Mouse (Mus musculus) neural tube, embryonic 11.5 days (tissue): ENCODE data around the gene Stard13. TPM values are rescaled to one million over a fixed set of nuclear protein-coding genes. Genes with fewer than 3 reads are reported as not detected.

Source experiments
- ATAC-seq: fragments of 200-750 bp; cut with Nextera tagmentation; 2 replicates; pipeline ENCODE4 v1.8.0; 2017; ENCODE audit warnings: moderate number of reproducible peaks, mild to moderate bottlenecking, moderate TSS enrichment, moderate library complexity; ENCODE audit not compliant: insufficient read depth, low FRiP score, low TSS enrichment
- DNase-seq: peaks from one replicate; pipeline ENCODE4 v3.0.0-alpha.2; 2015; ENCODE audit warnings: low spot score
- H3K27ac ChIP-seq: fragments of 300-500 bp; sonication (generic); 2 replicates; pipeline ENCODE4 v1.5.1; 2014; ENCODE audit warnings: low read depth, mild to moderate bottlenecking, low read length
- H3K27me3 ChIP-seq: fragments of 300-500 bp; sonication (generic); 2 replicates; pipeline ENCODE4 v1.6.1; 2014; ENCODE audit warnings: mild to moderate bottlenecking, low read length, mixed read lengths; ENCODE audit not compliant: control insufficient read depth, insufficient read depth
- H3K36me3 ChIP-seq: fragments of 300-500 bp; sonication (generic); 2 replicates; pipeline ENCODE4 v1.6.1; 2014; ENCODE audit warnings: mild to moderate bottlenecking, low read length, moderate library complexity, mixed read lengths; ENCODE audit not compliant: control insufficient read depth, insufficient read depth
- H3K4me1 ChIP-seq: fragments of 300-500 bp; sonication (generic); 2 replicates; pipeline ENCODE4 v1.6.1; 2014; ENCODE audit warnings: low read length, mixed read lengths; ENCODE audit not compliant: control insufficient read depth, insufficient read depth
- H3K4me2 ChIP-seq: fragments of 300-500 bp; sonication (generic); 2 replicates; pipeline ENCODE4 v1.6.1; 2014; ENCODE audit warnings: low read depth, mild to moderate bottlenecking, moderate library complexity
- H3K4me3 ChIP-seq: fragments of 300-500 bp; sonication (generic); 2 replicates; pipeline ENCODE4 v1.5.1; 2014; ENCODE audit warnings: low read depth, low read length
- H3K9ac ChIP-seq: fragments of 300-500 bp; sonication (generic); 2 replicates; pipeline ENCODE4 v1.6.1; 2014; ENCODE audit warnings: mild to moderate bottlenecking, low read length
- H3K9me3 ChIP-seq: fragments of 300-500 bp; sonication (generic); 2 replicates; pipeline ENCODE4 v1.6.1; 2016; ENCODE audit warnings: low read length; ENCODE audit not compliant: control insufficient read depth
- WGBS: fragments of 180-500 bp; shearing (Covaris S2); extraction: QIAGEN DNeasy Blood & Tissue Kit; methylation state at CpG from one replicate; pipeline ENCODE4 v1.1.7; 2014; 5-methylcytosine and 5-hydroxymethylcytosine counted together
- polyA plus RNA-seq: library from polyadenylated mRNA; unstranded; fragments of >200 nt; fragmentation: Nextera tagmentation; extraction: Ambion mirVana; gene quantifications from 2 replicates; pipeline ENCODE4 v1.2.1, GENCODE M21; 2014

The Stard13 gene
- polyA plus RNA-seq, 1 experiment from 2014 or later = 7.5 TPM

GRCm38 (mm10) chr5:151116192-151116887, 117.3 kb downstream of the Stard13 start:
- WGBS = 88% methylated on average over 5 of the region's 5 CpGs
- no peaks in the 10 kb centered on the region for H3K36me3 ChIP-seq
- DNase-seq = no peak
- H3K4me2 ChIP-seq = no peak overlapping the region
- H3K9me3 ChIP-seq = no peaks in the 10 kb centered on the region
- H3K4me1 ChIP-seq = no peaks in the 10 kb centered on the region
- H3K27ac ChIP-seq = no peak overlapping the region
- H3K27me3 ChIP-seq = no peaks in the 10 kb centered on the region
- ATAC-seq = no peak
- H3K9ac ChIP-seq = no peak overlapping the region
- no peak overlapping the region for H3K4me3 ChIP-seq

DNA sequence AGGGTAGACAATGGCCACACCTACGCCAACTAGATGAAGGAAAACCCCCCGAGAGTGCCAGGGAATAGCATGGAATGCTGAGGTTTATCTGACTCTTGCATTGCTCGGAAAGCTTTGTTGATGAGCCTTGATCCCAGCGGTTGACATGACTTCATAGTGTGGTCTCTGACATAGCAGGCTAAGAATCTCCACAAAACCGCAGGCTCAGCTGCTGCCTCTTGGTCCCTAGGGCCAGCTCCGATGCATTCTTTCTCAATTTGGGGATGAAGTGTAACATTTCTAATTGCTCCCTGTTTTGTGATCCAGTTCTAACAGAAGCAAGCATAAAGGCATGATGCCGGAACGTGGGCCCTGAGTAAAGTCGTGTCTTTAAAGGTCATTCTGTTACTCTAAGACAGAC, 120.9 kb downstream of the Stard13 start:
- DNase-seq (no peak), ATAC-seq (no peak)
- no peaks in the 10 kb centered on the region for H3K36me3 ChIP-seq
- no peak overlapping the region for H3K4me2 ChIP-seq
- H3K27me3 ChIP-seq = no peaks in the 10 kb centered on the region
- no peak overlapping the region for H3K4me3 ChIP-seq
- H3K4me1 ChIP-seq = no peaks in the 10 kb centered on the region; the same call in 1 of the 2 replicates
- no peaks in the 10 kb centered on the region for H3K9me3 ChIP-seq
- WGBS = 89% methylated on average over 9 of the region's 9 CpGs
- H3K27ac ChIP-seq = no peak overlapping the region
- H3K9ac ChIP-seq = no peak overlapping the region

DNA sequence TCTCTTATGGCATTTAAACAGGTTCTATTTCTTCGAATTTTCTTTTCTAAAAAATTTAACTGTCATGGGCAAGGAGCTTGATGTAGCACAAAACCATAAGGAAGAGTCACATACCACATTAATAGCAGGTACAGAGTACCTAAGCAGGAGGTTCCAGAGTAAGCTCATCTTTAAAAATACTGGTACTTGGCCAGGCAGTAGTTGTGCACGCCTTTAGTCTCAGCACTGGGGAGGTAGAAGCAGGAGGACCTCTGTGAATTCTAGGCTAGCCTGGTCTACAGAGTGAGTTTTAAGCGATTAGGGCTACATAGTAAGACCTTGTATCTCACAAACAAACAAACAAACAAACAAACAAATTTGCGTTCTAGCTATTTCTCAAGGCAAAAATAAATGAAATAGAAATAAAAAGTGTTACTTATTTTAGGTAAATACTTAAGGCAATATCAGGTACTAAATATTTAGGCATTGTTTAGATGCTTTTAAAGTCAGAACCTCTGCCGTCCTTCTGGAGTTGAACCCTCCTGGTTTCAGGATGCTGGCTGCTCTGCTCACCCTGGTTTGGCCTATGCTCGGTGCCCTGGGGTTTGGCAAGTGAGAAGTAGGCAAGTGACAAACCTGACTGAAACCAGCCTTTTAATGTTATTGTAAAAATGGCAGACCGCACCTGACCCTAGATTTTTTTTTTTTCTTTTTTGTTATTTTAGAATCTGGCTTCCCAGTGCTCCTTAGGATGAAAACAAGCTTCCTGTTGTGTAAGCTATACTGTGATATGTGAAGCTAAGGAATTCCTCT, 122.4 kb downstream of the Stard13 start:
- Histone ChIP-seq H3K27ac (no peak overlapping the region), H3K4me2 (no peak overlapping the region), H3K36me3 (no peaks in the 10 kb centered on the region), H3K9ac (no peak overlapping the region), H3K9me3 (no peaks in the 10 kb centered on the region), H3K4me1 (no peaks in the 10 kb centered on the region; the same call in none of the 2 replicates), H3K27me3 (no peaks in the 10 kb centered on the region), H3K4me3 (no peak overlapping the region)
- ATAC-seq (no peak), DNase-seq (no peak)
- 89% methylated on average over 7 of the region's 7 CpGs for WGBS

DNA sequence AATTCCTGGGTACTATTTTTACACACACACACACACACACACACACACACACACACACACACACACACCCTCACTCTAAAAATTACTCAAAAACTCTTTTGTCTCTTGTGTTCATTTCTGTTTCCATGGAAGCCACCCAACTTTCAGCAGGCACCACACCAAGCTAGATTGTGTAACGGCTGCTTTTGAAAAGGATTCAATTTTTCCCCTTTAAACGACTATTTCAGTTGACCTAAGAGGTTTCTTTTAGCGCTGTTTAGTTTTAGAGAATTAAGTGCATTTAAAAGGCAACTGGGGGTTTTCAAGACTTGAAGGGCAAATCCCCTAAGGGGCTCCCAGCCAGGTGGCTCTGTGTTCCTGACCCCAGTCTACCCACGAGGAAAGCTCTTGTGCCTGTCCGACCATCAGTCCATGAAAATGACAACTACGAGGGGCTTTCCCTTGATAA, 123.2 kb downstream of the Stard13 start:
- H3K4me1 ChIP-seq = no peaks in the 10 kb centered on the region; the same call in none of the 2 replicates
- no peak overlapping the region for H3K9ac ChIP-seq
- H3K27ac ChIP-seq = no peak overlapping the region
- ATAC-seq (no peak), DNase-seq (no peak)
- no peaks in the 10 kb centered on the region for H3K36me3 ChIP-seq
- H3K9me3 ChIP-seq = no peaks in the 10 kb centered on the region
- no peak overlapping the region for H3K4me2 ChIP-seq
- H3K4me3 ChIP-seq = no peak overlapping the region
- 72% methylated on average over 6 of the region's 6 CpGs for WGBS
- no peaks in the 10 kb centered on the region for H3K27me3 ChIP-seq

DNA sequence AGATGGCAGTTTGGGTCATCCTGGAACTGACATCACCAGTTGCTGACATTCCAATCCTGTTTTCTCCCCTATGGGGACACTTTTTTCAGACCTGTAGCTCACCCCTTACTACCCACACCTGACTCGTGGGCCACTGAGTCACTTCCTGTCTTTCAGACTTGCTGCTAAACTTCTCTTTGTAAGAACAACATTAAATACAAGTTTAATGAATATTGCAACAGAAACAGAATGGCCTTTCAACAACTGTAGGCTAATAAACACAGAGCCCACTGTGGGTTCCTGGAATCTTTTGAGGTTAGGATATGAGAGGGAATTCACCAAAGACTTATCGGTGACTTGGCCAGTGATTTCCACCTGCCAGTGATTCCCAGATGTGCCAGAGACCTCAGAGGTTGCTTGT, 123.8 kb downstream of the Stard13 start:
- Histone ChIP-seq H3K4me2 (no peak overlapping the region), H3K4me3 (no peak overlapping the region), H3K36me3 (no peaks in the 10 kb centered on the region), H3K27ac (no peak overlapping the region), H3K9ac (no peak overlapping the region), H3K9me3 (no peaks in the 10 kb centered on the region), H3K4me1 (no peaks in the 10 kb centered on the region; the same call in none of the 2 replicates), H3K27me3 (no peaks in the 10 kb centered on the region)
- ATAC-seq (no peak), DNase-seq (no peak)
- 75% methylated on average over 2 of the region's 2 CpGs for WGBS

DNA sequence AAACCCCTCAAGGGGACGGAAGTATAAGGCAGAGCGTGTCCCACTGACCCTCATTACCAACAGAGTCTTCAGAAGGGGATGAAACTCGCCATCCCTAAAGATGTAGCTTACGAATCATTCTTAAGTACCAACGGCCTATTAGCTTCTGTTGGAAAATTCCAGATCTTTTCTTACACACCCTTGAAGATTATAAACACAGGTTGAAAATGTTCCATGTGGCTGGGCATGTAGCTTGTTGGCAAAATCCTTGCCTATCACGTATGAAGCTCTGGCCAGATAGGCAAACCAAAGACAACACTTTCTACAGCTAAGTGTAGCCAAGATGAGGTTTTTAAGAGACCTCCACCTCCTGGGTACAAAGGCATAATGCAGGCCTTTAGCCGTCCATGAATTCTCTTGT, 124.7 kb downstream of the Stard13 start:
- DNase-seq (no peak), ATAC-seq (no peak)
- 83% methylated on average over 7 of the region's 7 CpGs for WGBS
- no peak overlapping the region for H3K4me2 ChIP-seq
- no peaks in the 10 kb centered on the region; the same call in none of the 2 replicates for H3K4me1 ChIP-seq
- H3K9me3 ChIP-seq = no peaks in the 10 kb centered on the region
- no peaks in the 10 kb centered on the region for H3K27me3 ChIP-seq
- no peak overlapping the region for H3K27ac ChIP-seq
- H3K9ac ChIP-seq = no peak overlapping the region
- H3K36me3 ChIP-seq = no peaks in the 10 kb centered on the region
- H3K4me3 ChIP-seq = no peak overlapping the region

DNA sequence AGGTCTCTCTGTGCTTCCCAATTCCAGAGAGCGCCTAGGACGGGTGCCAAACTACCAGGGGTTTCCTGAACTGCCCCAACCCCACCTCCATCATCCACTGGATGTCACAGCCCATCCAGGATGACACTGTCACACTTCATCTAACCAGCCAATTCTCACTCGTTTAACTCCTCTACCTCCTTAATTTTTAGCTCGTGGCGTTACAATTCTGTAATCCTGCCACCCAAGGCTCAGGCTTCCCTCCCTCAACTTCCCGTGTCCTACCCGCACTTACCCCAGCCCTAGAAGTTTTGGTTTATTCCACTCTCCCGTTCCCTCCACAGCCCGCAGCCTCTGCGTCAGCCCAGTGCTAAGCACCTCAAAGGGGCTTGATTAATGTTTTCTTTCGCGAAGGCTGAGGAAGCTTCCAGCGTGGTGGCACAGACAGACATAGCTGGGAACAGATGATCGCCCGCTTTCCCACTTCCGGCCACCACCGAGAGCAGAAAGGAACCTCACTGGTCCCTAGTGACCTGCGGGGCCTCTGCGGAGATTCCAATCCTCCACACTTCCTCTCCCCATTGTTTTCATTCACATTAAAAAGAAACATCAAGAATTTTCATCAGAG, 125.2 kb downstream of the Stard13 start:
- Histone ChIP-seq H3K4me1 (no peaks in the 10 kb centered on the region; the same call in none of the 2 replicates), H3K9ac (no peak overlapping the region), H3K27me3 (no peaks in the 10 kb centered on the region), H3K27ac (no peak overlapping the region), H3K36me3 (no peaks in the 10 kb centered on the region), H3K4me2 (no peak overlapping the region), H3K4me3 (no peak overlapping the region), H3K9me3 (no peaks in the 10 kb centered on the region)
- WGBS = 54% methylated on average over 19 of the region's 19 CpGs
- no peak for ATAC-seq
- DNase-seq = no peak

DNA sequence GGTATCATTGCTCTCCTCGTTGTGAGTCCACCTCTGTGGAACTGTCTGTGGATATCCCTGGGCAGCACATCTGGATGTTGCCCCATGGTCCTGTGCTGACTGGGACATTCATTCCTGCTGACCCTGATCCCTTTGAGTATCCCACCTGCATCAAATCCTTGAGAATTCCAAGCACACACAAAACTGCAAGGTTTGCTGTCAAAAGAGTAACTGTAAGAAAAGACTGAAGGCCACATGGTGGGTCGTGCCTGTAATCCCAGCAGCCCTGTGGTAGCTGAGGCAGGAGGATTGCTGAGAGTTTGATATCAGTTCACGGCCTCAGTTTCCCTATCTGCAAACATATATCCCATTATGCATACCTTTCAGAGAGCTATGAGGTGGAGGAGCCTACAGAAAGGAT, 126.8 kb downstream of the Stard13 start:
- H3K4me2 ChIP-seq = no peak overlapping the region
- H3K36me3 ChIP-seq = no peaks in the 10 kb centered on the region
- H3K27me3 ChIP-seq = no peaks in the 10 kb centered on the region
- no peaks in the 10 kb centered on the region; the same call in none of the 2 replicates for H3K4me1 ChIP-seq
- H3K9ac ChIP-seq = no peak overlapping the region
- DNase-seq (no peak), ATAC-seq (no peak)
- no peak overlapping the region for H3K27ac ChIP-seq
- H3K9me3 ChIP-seq = no peaks in the 10 kb centered on the region
- WGBS = 90% methylated on average over 3 of the region's 3 CpGs
- no peak overlapping the region for H3K4me3 ChIP-seq
